Mouse (Mus musculus) midbrain, embryonic 13.5 days (tissue): Measurements from ENCODE around the gene Cblb. TPM values are rescaled to one million over a fixed set of nuclear protein-coding genes. Genes with fewer than 3 reads are reported as not detected.
A peak's percentile ranks its signal among the peaks of the same experiment; 100 is the strongest.

Source experiments
- ATAC-seq: fragments of 200-750 bp; cut with Nextera tagmentation; 2 replicates; pipeline ENCODE4 v1.8.0; 2017; ENCODE audit warnings: mild to moderate bottlenecking, moderate TSS enrichment, moderate library complexity
- H3K27ac ChIP-seq: fragments of 300-500 bp; sonication (generic); 2 replicates; pipeline ENCODE4 v1.5.1; 2015; ENCODE audit warnings: inconsistent platforms, mild to moderate bottlenecking, moderate library complexity
- H3K27me3 ChIP-seq: fragments of 300-500 bp; sonication (generic); 2 replicates; pipeline ENCODE4 v1.6.1; 2015; ENCODE audit warnings: mild to moderate bottlenecking, inconsistent platforms
- H3K36me3 ChIP-seq: fragments of 300-500 bp; sonication (generic); 2 replicates; pipeline ENCODE4 v1.6.1; 2015; ENCODE audit warnings: mild to moderate bottlenecking, inconsistent platforms
- H3K4me1 ChIP-seq: fragments of 300-500 bp; sonication (generic); replicated peaks from 2 replicates; pipeline ENCODE4 v1.6.1; 2015; ENCODE audit warnings: inconsistent platforms
- H3K4me2 ChIP-seq: fragments of 300-500 bp; sonication (generic); replicated peaks from 2 replicates; pipeline ENCODE4 v1.6.1; 2015; ENCODE audit warnings: moderate library complexity, mild to moderate bottlenecking, inconsistent platforms
- H3K4me3 ChIP-seq: fragments of 300-500 bp; sonication (generic); replicated peaks from 2 replicates; pipeline ENCODE4 v1.5.1; 2015; ENCODE audit warnings: mild to moderate bottlenecking, inconsistent platforms
- H3K9ac ChIP-seq: fragments of 300-500 bp; sonication (generic); replicated peaks from 2 replicates; pipeline ENCODE4 v1.6.1; 2015; ENCODE audit warnings: mild to moderate bottlenecking, inconsistent platforms
- H3K9me3 ChIP-seq: fragments of 300-500 bp; sonication (generic); 2 replicates; pipeline ENCODE4 v1.6.1; 2016; ENCODE audit warnings: mild to moderate bottlenecking, inconsistent platforms
- WGBS: fragments of 180-500 bp; shearing (Covaris S2); methylation state at CpG from one replicate; pipeline ENCODE4 v1.1.7; 2015; 5-methylcytosine and 5-hydroxymethylcytosine counted together
- polyA plus RNA-seq: library from polyadenylated mRNA; unstranded; fragments of >200 nt; fragmentation: Nextera tagmentation; extraction: Ambion mirVana; gene quantifications from 2 replicates; pipeline ENCODE4 v1.2.1, GENCODE M21; 2015

Cblb gene
- polyA plus RNA-seq, result 19.2 and 20.1 TPM in 2 replicates

DNA sequence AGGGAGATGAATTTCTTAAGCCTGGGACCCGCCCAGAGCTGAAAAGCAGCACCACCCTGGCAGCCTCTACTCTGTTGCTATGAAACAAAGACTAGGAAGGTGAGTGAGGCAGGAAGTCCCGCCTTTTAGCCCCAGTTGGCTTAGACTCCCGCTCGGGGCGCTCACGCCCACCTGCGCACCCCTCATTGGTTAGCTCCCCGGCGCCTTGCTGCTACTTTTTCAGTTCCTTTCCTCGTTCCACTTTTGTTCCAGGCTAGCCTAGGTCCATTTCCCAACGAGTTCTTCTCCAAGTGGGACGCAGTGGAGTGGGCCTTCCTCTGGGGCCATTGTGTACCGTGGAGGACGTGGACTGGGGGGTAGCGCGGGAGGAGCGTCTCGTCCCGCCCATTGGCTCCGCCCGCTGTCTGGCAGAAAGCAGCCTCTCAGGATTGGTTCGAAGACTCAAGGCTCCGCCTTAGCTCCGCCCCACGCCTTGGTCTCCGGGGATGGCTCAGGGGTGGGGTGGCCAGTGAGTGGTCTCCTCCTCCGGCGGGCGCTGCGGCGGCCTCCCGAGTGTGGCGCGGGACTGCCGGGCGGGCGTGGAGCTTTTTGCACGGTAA lies at the start of gene Cblb:
TSS of gene Cblb (plus strand) at position 135 of the 599 bp plus-strand sequence.
- Histone ChIP-seq H3K4me3 (peak within 1 kb of the TSS; percentile 92), H3K4me2 (peak within 1 kb of the TSS; percentile 75), H3K9ac (peak within 1 kb of the TSS; percentile 96), H3K27ac (peak within 1 kb of the TSS; percentile 97), H3K4me1 (peaks cover 42% of the 10 kb centered on the region), H3K27me3 (no peaks in the 10 kb centered on the region), H3K36me3 (peaks cover 14% of the 10 kb centered on the region), H3K9me3 (no peaks in the 10 kb centered on the region)
- peak; percentile 99 for ATAC-seq
- WGBS, result under 1% methylated on average over 38 of the region's 38 CpGs

DNA sequence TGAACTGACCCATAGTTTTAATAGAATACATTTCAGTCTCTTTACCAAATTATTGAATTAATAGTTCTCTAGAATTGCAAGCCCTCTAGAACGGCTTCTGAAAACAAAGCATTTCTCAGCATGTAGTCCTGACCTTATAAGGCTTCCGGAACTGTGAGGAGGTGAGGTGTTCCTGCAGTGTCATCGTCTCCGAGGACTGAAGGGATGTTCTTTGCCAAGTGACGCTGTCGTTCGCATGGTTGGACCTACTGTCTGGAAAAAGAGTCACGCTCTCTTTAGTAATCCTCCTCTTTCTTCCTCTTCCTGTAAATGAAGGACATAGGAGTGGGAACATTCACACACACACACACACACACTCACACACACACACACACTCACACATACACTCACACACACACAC lies 45.6 kb upstream of the Cblb start:
- H3K4me3 ChIP-seq, result no peak overlapping the region

GRCm38 (mm10) chr16:51986207-51986606 lies 44.8 kb upstream of the Cblb start:
- Histone ChIP-seq H3K4me3 (no peak overlapping the region), H3K9ac (no peak overlapping the region), H3K27ac (no peak overlapping the region), H3K4me1 (no peaks in the 10 kb centered on the region), H3K9me3 (no peaks in the 10 kb centered on the region), H3K36me3 (no peaks in the 10 kb centered on the region), H3K4me2 (no peak overlapping the region), H3K27me3 (no peaks in the 10 kb centered on the region)
- WGBS, result 66% methylated on average over 3 of the region's 3 CpGs
- no peak for ATAC-seq

More for the DNA sequence above, 45.6 kb upstream of the Cblb start:
- H3K4me1 ChIP-seq, result no peaks in the 10 kb centered on the region
- WGBS, result 63% methylated on average over 8 of the region's 8 CpGs
- no peak for ATAC-seq
- H3K36me3 ChIP-seq, result no peaks in the 10 kb centered on the region
- no peak overlapping the region for H3K9ac ChIP-seq
- H3K27ac ChIP-seq, result no peak overlapping the region
- H3K9me3 ChIP-seq, result no peaks in the 10 kb centered on the region
- H3K4me2 ChIP-seq, result no peak overlapping the region
- H3K27me3 ChIP-seq, result no peaks in the 10 kb centered on the region

GRCm38 (mm10) chr16:51987085-51987620 lies 43.9 kb upstream of the Cblb start:
- H3K9me3 ChIP-seq, result no peaks in the 10 kb centered on the region

GRCm38 (mm10) chr16:51988027-51988426 lies 43.0 kb upstream of the Cblb start:
- no peaks in the 10 kb centered on the region for H3K4me1 ChIP-seq
- no peak for ATAC-seq
- no peak overlapping the region for H3K27ac ChIP-seq

More at GRCm38 (mm10) chr16:51987085-51987620, 43.9 kb upstream of the Cblb start:
- H3K4me3 ChIP-seq, result no peak overlapping the region
- H3K4me2 ChIP-seq, result no peak overlapping the region
- WGBS, result 72% methylated on average over 4 of the region's 4 CpGs
- H3K4me1 ChIP-seq, result no peaks in the 10 kb centered on the region
- no peaks in the 10 kb centered on the region for H3K36me3 ChIP-seq
- no peak overlapping the region for H3K9ac ChIP-seq
- no peak for ATAC-seq
- H3K27me3 ChIP-seq, result no peaks in the 10 kb centered on the region
- H3K27ac ChIP-seq, result no peak overlapping the region

GRCm38 (mm10) chr16:51989259-51989658 lies 41.8 kb upstream of the Cblb start:
- no peaks in the 10 kb centered on the region for H3K36me3 ChIP-seq
- H3K4me1 ChIP-seq, result no peaks in the 10 kb centered on the region
- 90% methylated on average over 3 of the region's 3 CpGs for WGBS
- H3K27me3 ChIP-seq, result no peaks in the 10 kb centered on the region
- no peak for ATAC-seq
- no peak overlapping the region for H3K4me3 ChIP-seq
- H3K4me2 ChIP-seq, result no peak overlapping the region
- H3K9me3 ChIP-seq, result no peaks in the 10 kb centered on the region
- no peak overlapping the region for H3K27ac ChIP-seq
- no peak overlapping the region for H3K9ac ChIP-seq

More at GRCm38 (mm10) chr16:51988027-51988426, 43.0 kb upstream of the Cblb start:
- no peaks in the 10 kb centered on the region for H3K9me3 ChIP-seq
- no peak overlapping the region for H3K4me2 ChIP-seq
- no peak overlapping the region for H3K9ac ChIP-seq
- no peaks in the 10 kb centered on the region for H3K36me3 ChIP-seq
- no peak overlapping the region for H3K4me3 ChIP-seq
- H3K27me3 ChIP-seq, result no peaks in the 10 kb centered on the region

DNA sequence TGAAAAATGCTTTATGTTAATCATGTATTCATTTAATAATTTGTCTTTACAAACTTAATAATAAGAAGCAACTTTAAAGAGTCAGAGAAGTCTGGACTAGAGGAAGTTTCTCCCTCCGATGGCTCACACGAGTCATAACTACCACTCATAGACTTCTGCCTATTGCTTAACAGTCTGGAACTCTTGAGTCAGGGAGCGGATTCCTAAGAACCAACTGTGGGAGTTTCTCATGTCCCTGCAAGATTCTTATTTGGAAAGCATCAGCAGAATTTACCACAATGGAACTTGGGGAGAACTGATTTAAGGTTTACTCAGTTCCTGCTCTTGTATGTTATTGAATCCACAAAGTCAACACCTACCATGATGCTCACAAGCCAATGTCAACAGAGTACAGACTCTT lies 31.0 kb upstream of the Cblb start:
- Histone ChIP-seq H3K36me3 (no peaks in the 10 kb centered on the region), H3K9ac (no peak overlapping the region)
- 96% methylated on average over 3 of the region's 3 CpGs for WGBS

DNA sequence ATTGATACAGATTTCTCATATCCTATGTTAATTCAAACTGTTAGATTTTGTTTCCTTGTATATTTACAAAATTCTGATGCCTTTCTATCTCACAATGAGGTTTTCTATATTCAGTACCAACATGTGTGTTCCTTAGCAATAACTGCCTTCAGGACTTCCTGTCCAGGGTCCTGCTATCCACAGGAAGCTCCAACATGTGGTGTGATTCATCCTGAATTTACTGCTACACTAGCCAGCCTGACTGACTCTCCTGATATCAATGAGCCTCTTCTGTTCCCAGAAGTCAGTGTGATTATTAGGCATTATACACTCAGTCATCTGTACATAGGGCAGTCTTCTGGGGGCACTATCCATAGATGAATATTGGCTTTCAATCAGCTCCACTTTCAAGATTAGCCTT lies 30.2 kb upstream of the Cblb start:
- Histone ChIP-seq H3K9me3 (no peaks in the 10 kb centered on the region), H3K36me3 (no peaks in the 10 kb centered on the region), H3K9ac (no peak overlapping the region), H3K4me2 (no peak overlapping the region), H3K4me1 (no peaks in the 10 kb centered on the region), H3K27me3 (no peaks in the 10 kb centered on the region), H3K4me3 (no peak overlapping the region), H3K27ac (no peak overlapping the region)
- ATAC-seq, result no peak

More for the DNA sequence above, 31.0 kb upstream of the Cblb start:
- no peaks in the 10 kb centered on the region for H3K4me1 ChIP-seq
- no peaks in the 10 kb centered on the region for H3K27me3 ChIP-seq
- no peak overlapping the region for H3K27ac ChIP-seq
- no peak overlapping the region for H3K4me3 ChIP-seq
- no peaks in the 10 kb centered on the region for H3K9me3 ChIP-seq
- no peak overlapping the region for H3K4me2 ChIP-seq
- no peak for ATAC-seq

DNA sequence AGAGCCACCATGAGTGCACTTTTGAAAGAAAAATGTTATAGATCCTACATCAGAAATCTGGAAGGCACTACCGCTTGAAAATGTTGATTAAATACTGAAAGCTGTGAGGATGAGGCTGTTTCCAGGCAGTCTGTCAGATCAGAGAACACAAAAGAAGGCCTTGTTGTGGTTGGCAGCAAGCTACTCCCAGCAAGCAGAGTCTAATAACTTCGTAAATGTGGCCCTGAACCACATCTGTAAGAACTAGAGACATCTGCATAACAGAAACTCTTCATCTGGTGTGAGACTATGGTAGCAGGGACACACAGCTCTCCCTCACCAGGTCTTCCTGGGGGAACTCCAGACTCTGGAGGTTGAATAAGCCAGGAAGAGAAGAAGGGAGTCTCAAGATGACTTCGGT lies 24.0 kb upstream of the Cblb start:
- no peaks in the 10 kb centered on the region for H3K36me3 ChIP-seq
- no peak overlapping the region for H3K27ac ChIP-seq
- H3K4me2 ChIP-seq, result no peak overlapping the region
- no peaks in the 10 kb centered on the region for H3K4me1 ChIP-seq
- no peaks in the 10 kb centered on the region for H3K27me3 ChIP-seq
- 84% methylated on average over 3 of the region's 3 CpGs for WGBS
- no peak overlapping the region for H3K9ac ChIP-seq
- ATAC-seq, result no peak
- H3K9me3 ChIP-seq, result no peaks in the 10 kb centered on the region
- H3K4me3 ChIP-seq, result no peak overlapping the region

GRCm38 (mm10) chr16:52008471-52008870 lies 22.6 kb upstream of the Cblb start:
- Histone ChIP-seq H3K9ac (no peak overlapping the region), H3K4me2 (no peak overlapping the region), H3K36me3 (no peaks in the 10 kb centered on the region), H3K9me3 (no peaks in the 10 kb centered on the region), H3K27ac (no peak overlapping the region), H3K27me3 (no peaks in the 10 kb centered on the region), H3K4me1 (no peaks in the 10 kb centered on the region), H3K4me3 (no peak overlapping the region)
- ATAC-seq, result no peak
- WGBS, result 74% methylated on average over 2 of the region's 2 CpGs

GRCm38 (mm10) chr16:52009421-52009820 lies 21.6 kb upstream of the Cblb start:
- Histone ChIP-seq H3K4me3 (no peak overlapping the region), H3K27me3 (no peaks in the 10 kb centered on the region), H3K9ac (no peak overlapping the region), H3K36me3 (no peaks in the 10 kb centered on the region), H3K27ac (no peak overlapping the region), H3K4me2 (no peak overlapping the region), H3K4me1 (no peaks in the 10 kb centered on the region), H3K9me3 (no peaks in the 10 kb centered on the region)
- no peak for ATAC-seq
- 94% methylated on average over 6 of the region's 6 CpGs for WGBS

- Histone ChIP-seq H3K9me3 (no peaks in the 10 kb centered on the region), H3K27me3 (no peaks in the 10 kb centered on the region), H3K4me1 (no peaks in the 10 kb centered on the region), H3K4me2 (no peak overlapping the region), H3K9ac (no peak overlapping the region), H3K27ac (no peak overlapping the region), H3K36me3 (no peaks in the 10 kb centered on the region), H3K4me3 (no peak overlapping the region)
- ATAC-seq, result no peak
- whole genome bisulfite sequencing, result 89% methylated on average over 3 of the region's 3 CpGs
These were observed 18.0 kb upstream of the Cblb start for GRCm38 (mm10) chr16:52012984-52013383.

DNA sequence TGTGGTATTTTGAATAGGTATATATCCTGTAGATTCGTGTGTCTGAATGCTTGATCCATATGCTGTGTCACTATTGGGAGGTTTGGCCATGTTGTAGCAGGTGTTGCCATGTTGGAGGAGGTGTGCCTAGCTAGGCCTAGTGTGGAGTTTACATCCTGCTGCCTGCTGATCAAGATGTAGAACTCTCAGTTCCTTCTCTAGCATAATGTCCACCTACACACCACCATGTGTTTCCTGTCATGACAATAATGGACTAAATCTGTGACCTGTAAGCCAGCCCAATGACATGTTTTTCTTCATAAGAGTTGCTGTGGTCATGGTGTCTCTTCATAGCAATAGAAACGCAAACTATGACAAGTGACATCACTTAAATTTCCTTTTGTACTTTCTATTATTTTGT lies 17.2 kb upstream of the Cblb start:
- no peaks in the 10 kb centered on the region for H3K4me1 ChIP-seq
- H3K4me3 ChIP-seq, result no peak overlapping the region
- no peaks in the 10 kb centered on the region for H3K27me3 ChIP-seq
- H3K9ac ChIP-seq, result no peak overlapping the region
- 88% methylated on average over 2 of the region's 2 CpGs for WGBS
- no peak overlapping the region for H3K4me2 ChIP-seq
- H3K9me3 ChIP-seq, result no peaks in the 10 kb centered on the region
- H3K36me3 ChIP-seq, result no peaks in the 10 kb centered on the region
- H3K27ac ChIP-seq, result no peak overlapping the region
- ATAC-seq, result no peak
